Mouse (Mus musculus) stomach, postnatal 0 days (tissue): ENCODE measurements at regions not wholly inside any gene's neighbourhood (a gene's known extent, or its start where the extent isn't known, plus 50 kb on each side); places are given as distances from the start of the nearest gene placed in this dataset.

ENCODE experiments used
- CTCF ChIP-seq: IDR thresholded peaks from 2 replicates; pipeline ENCODE4 v1.5.1; 2016; ENCODE audit warnings: antibody characterized with exemption, low read depth, mild to moderate bottlenecking, moderate library complexity
- EP300 ChIP-seq: optimal IDR thresholded peaks from 2 replicates; pipeline ENCODE3; 2016; ENCODE audit warnings: antibody characterized with exemption

DNA sequence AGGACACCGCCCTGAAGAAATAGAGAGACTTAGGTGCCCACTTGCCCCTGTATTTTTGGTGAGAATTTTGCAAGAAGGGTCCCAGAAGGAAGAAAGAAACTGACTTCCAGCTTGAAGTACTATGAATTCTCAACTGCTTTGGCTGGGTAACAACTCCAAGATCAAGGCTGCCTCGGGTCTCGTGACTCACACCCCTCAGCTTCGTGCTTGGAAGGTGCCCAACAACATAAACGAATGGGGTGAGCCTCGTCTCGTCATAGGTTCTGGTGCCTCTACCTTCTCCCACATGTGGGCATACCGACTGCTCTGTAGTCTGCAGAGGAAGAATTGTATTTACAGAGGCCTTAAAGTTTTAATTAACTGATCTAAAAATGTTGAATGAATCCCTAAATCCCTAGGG, 81.6 kb upstream of the Bach2 start:
- TF ChIP-seq CTCF (no peak), EP300 (no peak)
